Mouse (Mus musculus): Measurements from ENCODE around the gene Pcif1. TPM values are rescaled to one million over a fixed set of nuclear protein-coding genes. Genes with fewer than 3 reads are reported as not detected.
"Not testable (repeated sequence)": the region's sequence is repeated elsewhere in the genome, so short reads cannot be mapped to it uniquely, and the experiment has no call there.

Gene Pcif1
- polyA plus RNA-seq, 1 experiment from 2014 or later: 38.7 TPM

GRCm38 (mm10) chr2:164856309-164857100 is 22.6 kb upstream of the Pcif1 start:
- POLR2A ChIA-PET: interaction anchor here (1.0 kb wide), 1 partner anchor 10 kb away, joined by 4 read pairs; no protein-coding TSS in a partner anchor
- no peak for TF ChIP-seq CTCF (IDR thresholded peaks at IDR 0.05)
- H3K27me3 ChIP-seq: no peaks in the 10 kb centered on the region
- CTCF ChIA-PET: interaction anchor here (0.8 to 1.8 kb wide), 3 partner anchors 14 to 24 kb away, joined by 3 to 4 read pairs (median 3); partner anchors contain the start of genes Ctsa and Neurl2
- in situ Hi-C loops (cut with MboI; ENCODE audit: low pct_unique_long_range_greater_than_20kb): no loop called here
- ATAC-seq (peak; percentile 32), DNase-seq (ENCODE audit: low read depth, low spot score) (no peak)

DNA sequence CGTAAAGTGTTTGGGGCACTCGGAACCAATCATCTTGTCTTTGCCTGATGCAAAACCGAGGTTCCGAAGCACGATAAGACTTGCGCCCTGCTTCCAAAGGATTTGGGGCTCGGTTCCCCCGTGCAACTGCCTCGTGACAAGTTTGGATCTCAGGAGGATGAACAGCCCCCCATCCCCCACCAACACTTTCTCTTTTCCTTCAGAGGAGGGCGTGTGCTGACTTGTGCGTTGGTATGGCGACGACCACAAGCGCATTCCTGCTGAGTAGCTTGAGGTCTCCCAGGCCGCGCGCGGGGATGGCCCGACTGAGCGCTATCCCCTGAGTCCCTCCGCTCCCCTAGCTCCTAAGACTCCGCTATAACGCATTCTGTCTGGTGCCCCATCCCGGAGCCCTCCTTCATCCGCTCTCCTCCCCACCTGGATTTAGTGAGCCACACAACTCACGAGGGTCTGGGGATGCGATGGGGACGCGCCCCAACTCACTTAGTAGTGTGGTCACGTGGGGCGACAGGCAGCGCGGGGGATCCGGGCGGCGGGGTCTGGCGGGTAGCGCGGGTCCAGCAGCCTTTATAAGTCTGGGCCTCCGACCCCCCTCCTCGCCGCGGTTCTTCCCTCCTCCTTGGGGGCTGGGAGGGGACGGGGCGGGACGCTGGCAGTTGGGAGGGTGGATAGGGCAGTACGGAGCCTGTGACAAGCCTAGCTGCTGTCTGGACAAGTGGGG is 21.8 kb upstream of the Pcif1 start, which contains the start of gene Pltp:
Gene Pltp, minus strand, starts transcription at position 611 of the 721 bp plus-strand sequence.
- in situ Hi-C loops (cut with MboI; ENCODE audit: low pct_unique_long_range_greater_than_20kb): no loop called here
- no peak for TF ChIP-seq CTCF (IDR thresholded peaks at IDR 0.05)
- POLR2A ChIA-PET: no interaction called here
- ATAC-seq (peak; percentile 58), DNase-seq (ENCODE audit: low read depth, low spot score) (no peak)
- CTCF ChIA-PET: interaction anchor here (1.8 kb wide), 1 partner anchor 23 kb away, joined by 4 read pairs; the partner anchor contains the start of gene Neurl2
- H3K27me3 ChIP-seq: no peaks in the 10 kb centered on the region

GRCm38 (mm10) chr2:164857842-164858553 is 21.1 kb upstream of the Pcif1 start:
- H3K27me3 ChIP-seq: no peaks in the 10 kb centered on the region
- ChIA-PET CTCF (interaction anchor here (1.8 kb wide), 1 partner anchor 24 kb away, joined by 4 read pairs; the partner anchor contains the start of gene Neurl2), POLR2A (no interaction called here)
- DNase-seq (ENCODE audit: low read depth, low spot score): no peak
- TF ChIP-seq CTCF (IDR thresholded peaks at IDR 0.05): no peak
- ATAC-seq: no peak
- in situ Hi-C loops (cut with MboI; ENCODE audit: low pct_unique_long_range_greater_than_20kb): no loop called here

GRCm38 (mm10) chr2:164859155-164859554 is 19.9 kb upstream of the Pcif1 start:
- ATAC-seq: no peak
- H3K27me3 ChIP-seq: no peaks in the 10 kb centered on the region
- POLR2A ChIA-PET: no interaction called here
- DNase-seq (ENCODE audit: low read depth, low spot score): no peak
- in situ Hi-C loops (cut with MboI; ENCODE audit: low pct_unique_long_range_greater_than_20kb): no loop called here
- CTCF ChIA-PET: no interaction called here
- TF ChIP-seq CTCF (IDR thresholded peaks at IDR 0.05): no peak

DNA sequence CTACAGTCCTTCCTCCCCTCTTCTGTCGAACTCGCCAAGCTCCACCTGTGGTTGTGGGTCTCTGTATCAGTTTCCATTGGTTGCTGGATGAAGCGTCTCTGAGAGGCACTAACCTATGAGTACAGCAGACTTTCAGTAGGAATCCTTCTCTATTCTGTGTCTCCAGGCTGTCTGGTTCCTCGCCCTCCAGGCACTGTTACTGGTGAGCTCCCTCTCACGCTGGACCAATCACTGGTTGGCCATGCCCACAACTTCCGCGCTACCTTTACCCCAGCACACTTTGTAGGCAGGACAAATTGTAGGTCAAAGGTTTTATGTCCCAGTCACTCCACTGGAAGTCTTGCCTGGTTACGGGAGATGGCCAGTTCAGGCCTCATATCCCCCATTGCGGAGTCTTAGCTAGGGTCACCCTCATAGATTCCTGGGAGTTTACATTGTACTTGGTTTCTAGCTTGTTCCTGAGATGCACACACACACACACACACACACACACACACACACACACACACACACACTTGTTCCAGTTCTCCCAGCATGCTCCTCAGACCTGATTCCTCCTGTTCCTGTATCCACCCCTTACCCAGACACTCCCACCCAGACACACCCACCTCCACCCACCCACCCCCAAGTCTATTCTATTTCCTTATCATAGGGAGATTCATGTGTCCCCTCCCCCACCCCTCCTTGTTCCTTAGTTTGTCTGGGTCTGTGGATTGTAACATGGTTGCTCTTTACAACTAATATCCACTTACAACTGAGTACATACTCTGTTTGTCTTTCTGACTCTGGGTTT is 19.3 kb upstream of the Pcif1 start:
- TF ChIP-seq CTCF (IDR thresholded peaks at IDR 0.05): no peak

DNA sequence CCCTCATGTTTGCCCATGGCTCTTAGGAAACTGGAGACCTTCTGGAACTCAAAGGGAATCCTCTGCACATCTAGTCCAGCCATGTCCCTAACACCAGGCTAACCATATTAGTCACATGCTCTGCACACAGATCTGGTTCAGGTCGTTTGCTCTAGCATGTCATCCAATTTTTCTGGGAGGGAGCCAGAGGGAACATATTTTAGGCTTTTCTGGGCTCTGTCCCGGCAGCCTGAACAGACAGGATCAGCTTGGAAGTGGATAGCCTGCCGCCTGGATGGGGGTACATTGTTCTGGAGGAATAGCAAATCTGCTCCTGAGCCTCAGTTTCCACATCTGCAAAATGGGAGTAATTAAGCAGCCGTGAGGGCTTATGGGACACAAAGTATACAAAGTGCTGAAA is 18.0 kb upstream of the Pcif1 start:
- no peak for DNase-seq (ENCODE audit: low read depth, low spot score)
- POLR2A ChIA-PET: no interaction called here
- in situ Hi-C loops (cut with MboI; ENCODE audit: low pct_unique_long_range_greater_than_20kb): no loop called here
- TF ChIP-seq CTCF (IDR thresholded peaks at IDR 0.05): no peak
- H3K27me3 ChIP-seq: no peaks in the 10 kb centered on the region
- no peak for ATAC-seq
- CTCF ChIA-PET: interaction anchor here (1.3 kb wide), 1 partner anchor 16 kb away, joined by 4 read pairs; no protein-coding TSS in a partner anchor

More for the DNA sequence above, 19.3 kb upstream of the Pcif1 start:
- CTCF ChIA-PET: no interaction called here
- DNase-seq (ENCODE audit: low read depth, low spot score): no peak
- in situ Hi-C loops (cut with MboI; ENCODE audit: low pct_unique_long_range_greater_than_20kb): no loop called here
- H3K27me3 ChIP-seq: no peaks in the 10 kb centered on the region
- POLR2A ChIA-PET: interaction anchor here (0.8 kb wide), 1 partner anchor 20 kb away, joined by 4 read pairs; no protein-coding TSS in a partner anchor
- ATAC-seq: no peak

- DNase-seq (ENCODE audit: low read depth, low spot score): peak; percentile 88
- ChIA-PET POLR2A (no interaction called here), CTCF (interaction anchor here (0.7 to 1.3 kb wide), 2 partner anchors 14 to 67 kb away, joined by 3 to 4 read pairs; no protein-coding TSS in a partner anchor)
- in situ Hi-C loops (cut with MboI; ENCODE audit: low pct_unique_long_range_greater_than_20kb): no loop called here
- ATAC-seq: peak; percentile 61
- no peaks in the 10 kb centered on the region for H3K27me3 ChIP-seq
- no peak for TF ChIP-seq CTCF (IDR thresholded peaks at IDR 0.05)
These were observed 16.8 kb upstream of the Pcif1 start for GRCm38 (mm10) chr2:164862179-164862861.

GRCm38 (mm10) chr2:164863411-164863810 is 15.7 kb upstream of the Pcif1 start:
- DNase-seq (ENCODE audit: low read depth, low spot score); in situ Hi-C loops (cut with MboI; ENCODE audit: low pct_unique_long_range_greater_than_20kb); ATAC-seq; CTCF ChIA-PET; H3K27me3 ChIP-seq: not testable (repeated sequence)
- POLR2A ChIA-PET: interaction anchor here (2.0 kb wide), 1 partner anchor 12 kb away, joined by 7 read pairs; no protein-coding TSS in a partner anchor

DNA sequence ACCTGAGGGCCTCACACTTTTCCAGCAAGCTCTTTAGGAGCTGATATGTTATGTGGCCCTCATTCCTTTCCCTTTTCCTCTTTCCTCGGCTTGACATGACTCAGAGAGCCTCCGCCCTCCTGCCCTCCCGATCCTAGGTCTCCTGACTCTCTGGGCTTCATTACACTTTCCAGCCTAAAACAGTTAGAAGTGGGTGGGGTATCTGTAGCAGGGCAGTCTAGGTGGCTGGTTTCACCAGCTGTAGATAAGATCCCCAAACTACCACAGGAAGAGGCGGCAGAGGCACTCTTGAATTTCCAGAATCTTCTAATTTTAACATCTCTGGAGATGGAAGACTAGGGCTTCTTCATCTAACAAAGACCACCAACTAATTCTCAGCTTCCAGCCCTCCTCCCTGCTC is 14.5 kb upstream of the Pcif1 start:
- CTCF ChIA-PET: interaction anchor here (1.1 kb wide), 1 partner anchor 22 kb away, joined by 3 read pairs; no protein-coding TSS in a partner anchor
- no peak for ATAC-seq
- no peak for TF ChIP-seq CTCF (IDR thresholded peaks at IDR 0.05)
- no peak for DNase-seq (ENCODE audit: low read depth, low spot score)
- in situ Hi-C loops (cut with MboI; ENCODE audit: low pct_unique_long_range_greater_than_20kb): no loop called here
- H3K27me3 ChIP-seq: no peaks in the 10 kb centered on the region
- POLR2A ChIA-PET: interaction anchor here (2.0 kb wide), 1 partner anchor 10 kb away, joined by 7 read pairs; no protein-coding TSS in a partner anchor

Data from Patski (cell line).